Mouse (Mus musculus) liver, embryonic 16.5 days (tissue): ENCODE data around the gene Prg2. TPM values are rescaled to one million over a fixed set of nuclear protein-coding genes. Genes with fewer than 3 reads are reported as not detected.

ENCODE experiments used
- ATAC-seq: fragments of 200-750 bp; cut with Nextera tagmentation; 2 replicates; pipeline ENCODE4 v1.8.0; 2017; ENCODE audit warnings: low read depth, mild to moderate bottlenecking, moderate number of reproducible peaks, moderate library complexity
- H3K27ac ChIP-seq: fragments of 300-500 bp; sonication (generic); 2 replicates; pipeline ENCODE4 v1.5.1; 2014; ENCODE audit warnings: mild to moderate bottlenecking, low read length
- H3K27me3 ChIP-seq: fragments of 300-500 bp; sonication (generic); 2 replicates; pipeline ENCODE4 v1.6.1; 2014; ENCODE audit warnings: low read depth, low read length, mixed read lengths; ENCODE audit not compliant: control insufficient read depth, insufficient read depth
- H3K36me3 ChIP-seq: fragments of 300-500 bp; sonication (generic); 2 replicates; pipeline ENCODE4 v1.6.1; 2014; ENCODE audit warnings: mild to moderate bottlenecking; ENCODE audit not compliant: control insufficient read depth, insufficient read depth
- H3K4me1 ChIP-seq: fragments of 300-500 bp; sonication (generic); 2 replicates; pipeline ENCODE4 v1.6.1; 2014; ENCODE audit warnings: low read depth, low read length, mixed read lengths; ENCODE audit not compliant: control insufficient read depth
- H3K4me2 ChIP-seq: fragments of 300-500 bp; sonication (generic); 2 replicates; pipeline ENCODE4 v1.6.1; 2014; ENCODE audit warnings: low read depth, low read length, mixed read lengths
- H3K4me3 ChIP-seq: fragments of 300-500 bp; sonication (generic); 2 replicates; pipeline ENCODE4 v1.5.1; 2014; ENCODE audit warnings: low read depth, mild to moderate bottlenecking, low read length
- H3K9ac ChIP-seq: fragments of 300-500 bp; sonication (generic); 2 replicates; pipeline ENCODE4 v1.6.1; 2014; ENCODE audit warnings: low read depth, low read length
- H3K9me3 ChIP-seq: fragments of 300-500 bp; sonication (generic); replicated peaks from 2 replicates; pipeline ENCODE4 v1.6.1; 2016; ENCODE audit warnings: low read length; ENCODE audit not compliant: control insufficient read depth
- WGBS: fragments of 180-500 bp; shearing (Covaris S2); extraction: QIAGEN DNeasy Blood & Tissue Kit; methylation state at CpG from one replicate; pipeline ENCODE4 v1.1.7; 2014; ENCODE audit not compliant: insufficient replicate concordance; 5-methylcytosine and 5-hydroxymethylcytosine counted together
- polyA plus RNA-seq: library from polyadenylated mRNA; unstranded; fragments of >200 nt; fragmentation: Nextera tagmentation; extraction: Ambion mirVana; gene quantifications from 2 replicates; pipeline ENCODE4 v1.2.1, GENCODE M21; 2015

Gene Prg2
- polyA plus RNA-seq, 1 experiment from 2014 or later: 71.0 TPM

- Histone ChIP-seq H3K4me2 (no peak overlapping the region), H3K9me3 (no peaks in the 10 kb centered on the region), H3K36me3 (peaks cover 82% of the 10 kb centered on the region), H3K27ac (no peak overlapping the region), H3K27me3 (no peaks in the 10 kb centered on the region), H3K4me3 (no peak overlapping the region), H3K9ac (no peak overlapping the region), H3K4me1 (no peaks in the 10 kb centered on the region; the same call in 1 of the 2 replicates)
- no peak for ATAC-seq
- 87% methylated on average over 9 of the region's 9 CpGs for WGBS
Measured at GRCm38 (mm10) chr2:84955435-84955834, 24.8 kb upstream of the Prg2 start.

- H3K9me3 ChIP-seq: no peaks in the 10 kb centered on the region
- WGBS: 49% methylated on average over 5 of the region's 5 CpGs
- no peaks in the 10 kb centered on the region; the same call in 1 of the 2 replicates for H3K4me1 ChIP-seq
- H3K36me3 ChIP-seq: peaks cover 73% of the 10 kb centered on the region
- no peaks in the 10 kb centered on the region for H3K27me3 ChIP-seq
- H3K9ac ChIP-seq: no peak overlapping the region
- H3K4me2 ChIP-seq: no peak overlapping the region
- no peak overlapping the region for H3K27ac ChIP-seq
- H3K4me3 ChIP-seq: no peak overlapping the region
- peak; percentile 67 for ATAC-seq
Measured at GRCm38 (mm10) chr2:84956274-84956673, 24.0 kb upstream of the Prg2 start.

GRCm38 (mm10) chr2:84958588-84959264 is 21.5 kb upstream of the Prg2 start:
- H3K4me2 ChIP-seq: no peak overlapping the region
- H3K36me3 ChIP-seq: peaks cover 50% of the 10 kb centered on the region

GRCm38 (mm10) chr2:84961300-84961699 is 19.0 kb upstream of the Prg2 start:
- Histone ChIP-seq H3K4me2 (no peak overlapping the region), H3K9me3 (no peaks in the 10 kb centered on the region), H3K36me3 (peaks cover 29% of the 10 kb centered on the region), H3K9ac (no peak overlapping the region), H3K27ac (peak overlapping the region; percentile 5; the same call in 1 of the 2 replicates), H3K4me3 (no peak overlapping the region), H3K27me3 (no peaks in the 10 kb centered on the region), H3K4me1 (peaks cover 2% of the 10 kb centered on the region)
- ATAC-seq: peak; percentile 60
- 63% methylated on average over 2 of the region's 2 CpGs for WGBS

More at GRCm38 (mm10) chr2:84958588-84959264, 21.5 kb upstream of the Prg2 start:
- Histone ChIP-seq H3K9ac (no peak overlapping the region), H3K27ac (no peak overlapping the region), H3K4me3 (no peak overlapping the region), H3K4me1 (peaks cover 2% of the 10 kb centered on the region), H3K9me3 (no peaks in the 10 kb centered on the region), H3K27me3 (no peaks in the 10 kb centered on the region)
- no peak for ATAC-seq
- 79% methylated on average over 11 of the region's 11 CpGs for WGBS

GRCm38 (mm10) chr2:84961901-84962300 is 18.4 kb upstream of the Prg2 start:
- peaks cover 24% of the 10 kb centered on the region for H3K36me3 ChIP-seq
- WGBS: 89% methylated on average over 3 of the region's 3 CpGs
- no peak overlapping the region for H3K9ac ChIP-seq
- H3K4me2 ChIP-seq: no peak overlapping the region
- H3K4me1 ChIP-seq: peaks cover 2% of the 10 kb centered on the region
- H3K27ac ChIP-seq: no peak overlapping the region
- H3K9me3 ChIP-seq: no peaks in the 10 kb centered on the region
- H3K27me3 ChIP-seq: no peaks in the 10 kb centered on the region
- ATAC-seq: no peak
- H3K4me3 ChIP-seq: no peak overlapping the region

GRCm38 (mm10) chr2:84962906-84963507 is 17.3 kb upstream of the Prg2 start:
- no peak overlapping the region for H3K4me3 ChIP-seq
- peaks cover 13% of the 10 kb centered on the region for H3K36me3 ChIP-seq
- H3K9me3 ChIP-seq: no peaks in the 10 kb centered on the region
- 0 out of 2 replicates have a peak overlapping the region, but pooled peaks have one; percentile 7 for H3K27ac ChIP-seq
- no peak overlapping the region for H3K9ac ChIP-seq
- H3K27me3 ChIP-seq: no peaks in the 10 kb centered on the region
- no peak for ATAC-seq
- WGBS: 51% methylated on average over 6 of the region's 6 CpGs
- peaks cover 2% of the 10 kb centered on the region for H3K4me1 ChIP-seq
- no peak overlapping the region for H3K4me2 ChIP-seq

GRCm38 (mm10) chr2:84964111-84964801 is 16.0 kb upstream of the Prg2 start:
- H3K4me2 ChIP-seq: no peak overlapping the region
- H3K4me1 ChIP-seq: peaks cover 2% of the 10 kb centered on the region
- ATAC-seq: no peak
- no peak overlapping the region for H3K9ac ChIP-seq
- 82% methylated on average over 7 of the region's 7 CpGs for WGBS
- H3K4me3 ChIP-seq: no peak overlapping the region
- no peaks in the 10 kb centered on the region for H3K27me3 ChIP-seq
- H3K36me3 ChIP-seq: peaks cover 2% of the 10 kb centered on the region; the same call in 1 of the 2 replicates
- H3K27ac ChIP-seq: no peak overlapping the region
- H3K9me3 ChIP-seq: no peaks in the 10 kb centered on the region

GRCm38 (mm10) chr2:84967318-84967991 is 12.8 kb upstream of the Prg2 start:
- Histone ChIP-seq H3K9me3 (no peaks in the 10 kb centered on the region), H3K4me3 (no peak overlapping the region), H3K9ac (no peak overlapping the region), H3K27me3 (no peaks in the 10 kb centered on the region), H3K36me3 (no peaks in the 10 kb centered on the region), H3K27ac (0 out of 2 replicates have a peak overlapping the region, but pooled peaks have one; percentile 29), H3K4me1 (peaks cover 2% of the 10 kb centered on the region), H3K4me2 (no peak overlapping the region)
- ATAC-seq: peak; percentile 7; the same call in 1 of the 2 replicates
- 45% methylated on average over 5 of the region's 5 CpGs for WGBS
